Mouse (Mus musculus) retina, postnatal 7 days (tissue): ENCODE data around the gene Gadd45g.

Experiments used
- DNase-seq: peaks from one replicate; pipeline ENCODE4 v3.0.0-alpha.2; 2012; ENCODE audit warnings: low read depth, low spot score

Gene Gadd45g

GRCm38 (mm10) chr13:51885594-51885993, 39.1 kb downstream of the Gadd45g start:
- no peak for DNase-seq

DNA sequence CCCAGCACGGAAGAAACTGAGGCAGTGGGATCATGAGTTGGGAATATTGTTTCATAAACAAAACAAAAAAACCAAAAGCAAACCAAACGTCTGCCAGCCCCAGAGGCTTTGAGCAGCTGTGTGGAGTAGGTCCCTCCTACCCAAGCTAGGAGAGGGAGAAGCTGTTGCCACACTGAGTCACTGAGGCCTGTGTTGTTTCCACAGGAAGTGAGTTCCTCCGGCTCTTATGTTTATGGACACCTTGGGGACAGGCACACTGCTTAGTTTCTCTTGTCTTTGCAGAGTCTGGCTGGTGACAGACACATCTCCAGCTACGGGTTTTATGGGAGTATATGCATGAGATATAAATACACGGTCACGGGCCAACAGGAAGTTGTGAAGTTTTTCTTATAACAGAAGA, 39.6 kb downstream of the Gadd45g start:
- no peak for DNase-seq

DNA sequence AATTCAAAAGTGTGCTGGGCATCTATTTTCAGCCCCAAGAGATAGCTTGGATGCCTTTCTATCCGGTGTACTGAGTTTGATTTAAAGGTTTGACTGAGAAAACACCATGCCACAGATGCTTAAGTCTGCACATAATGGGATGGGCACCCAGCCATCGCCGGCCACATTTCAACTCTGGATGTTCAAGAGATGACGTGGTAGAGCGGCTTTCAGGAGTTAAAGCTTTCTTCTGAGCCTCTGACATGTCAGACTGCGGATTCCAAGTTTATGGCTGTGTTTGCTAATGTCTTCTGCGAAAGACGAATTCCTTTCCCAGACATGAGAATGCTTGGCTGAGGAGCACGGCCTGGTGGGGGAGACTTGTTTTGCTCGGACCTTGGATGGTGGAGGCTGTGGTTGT, 40.2 kb downstream of the Gadd45g start:
- no peak for DNase-seq

GRCm38 (mm10) chr13:51888426-51888825, 41.9 kb downstream of the Gadd45g start:
- DNase-seq, result no peak

DNA sequence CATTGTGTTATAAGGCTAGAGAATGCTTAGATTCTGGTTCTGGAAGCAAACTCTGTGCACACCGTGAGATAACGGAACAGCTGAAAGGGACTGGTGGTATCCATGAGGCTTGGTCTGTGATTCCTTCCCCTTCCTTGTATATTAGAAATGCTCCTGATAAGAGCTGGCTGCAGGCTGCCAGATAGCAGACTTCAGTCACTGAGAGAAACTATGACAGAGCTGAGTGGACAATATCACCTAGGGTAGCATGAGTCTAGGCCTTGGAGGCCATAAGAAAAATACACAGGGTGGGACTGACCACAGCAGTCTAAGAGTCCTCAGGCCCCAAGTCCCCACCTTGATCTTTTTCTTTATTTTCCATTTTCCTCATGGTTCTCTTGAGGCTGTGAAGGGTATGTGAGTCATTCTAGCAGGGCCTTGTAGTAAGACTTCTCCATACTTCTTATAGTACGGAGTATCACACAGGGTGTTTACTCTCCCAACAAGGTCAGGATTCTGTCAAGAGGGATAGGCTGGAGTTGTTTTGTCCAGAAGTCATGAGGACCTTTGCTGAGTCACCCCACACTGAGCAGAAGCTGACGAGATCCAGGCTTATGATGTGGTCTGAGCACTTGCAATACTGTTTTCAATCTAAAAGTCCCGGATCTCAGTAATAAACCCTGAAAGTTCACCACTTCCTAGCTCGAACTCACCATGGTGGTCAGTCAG, 45.5 kb downstream of the Gadd45g start:
- no peak for DNase-seq

- no peak for DNase-seq
These were observed 51.1 kb downstream of the Gadd45g start for GRCm38 (mm10) chr13:51897579-51897978.
